Comparison of ENCODE assay signal across 8 mouse cellular contexts in genomic region chr3:104597135-104597764, GRCm38 (mm10). TPM values are rescaled to one million over a fixed set of nuclear protein-coding genes. Genes with fewer than 3 reads are reported as not detected.
DNase-seq lines count a peak whose midpoint lies in the region; ATAC-seq and TF ChIP-seq lines count a peak whose summit lies in the region.

No protein-coding gene starts in this region.

- H3K4me2 ChIP-seq in hindbrain, embryonic 14.5 days (replicated peaks), result 0 out of 2 replicates have a peak overlapping the region, but pooled peaks have one; percentile 3
- H3K4me2 ChIP-seq in hindbrain, embryonic 12.5 days (replicated peaks), result no peak overlapping the region
- peak overlapping the region; percentile 38; the same call in 1 of the 2 replicates for H3K4me2 ChIP-seq in liver, postnatal 0 days (ENCODE audit: low read depth, low read length)

- H3K79me2 ChIP-seq in heart, adult 2 months (replicated peaks; ENCODE audit: control insufficient read depth, insufficient read depth, low read length), result no peaks in the 10 kb centered on the region

- peak; percentile 59; the same call in 1 of the 2 replicates for ATAC-seq in hindbrain, embryonic 14.5 days (ENCODE audit: low FRiP score)
- no peak for ATAC-seq in hindbrain, embryonic 12.5 days (ENCODE audit: low FRiP score)
- no peak for ATAC-seq in liver, postnatal 0 days
- no peak for ATAC-seq in megakaryocyte-erythroid progenitor cell, adult 5-6 weeks (replicated peaks; ENCODE audit: low FRiP score, low TSS enrichment, poor library complexity, severe bottlenecking)

- TF ChIP-seq POLR2A in heart, adult 2 months (IDR thresholded peaks at IDR 0.05; ENCODE audit: insufficient read depth, low read depth, low read length), result 0 out of 2 replicates have a peak, but pooled peaks have one; percentile 22

- TF ChIP-seq CTCF in heart, adult 2 months (IDR thresholded peaks at IDR 0.05), result no peak
- no peak for TF ChIP-seq CTCF in liver, postnatal 0 days (IDR thresholded peaks at IDR 0.05; ENCODE audit: low read depth)

- DNase-seq in hindbrain, embryonic 14.5 days (ENCODE audit: low spot score), result peak; percentile 72
- peak; percentile 91 to 93 for DNase-seq in cerebellum, postnatal 25 days
- peak; percentile 68 to 86 for DNase-seq in heart, adult 2 months
- peak; percentile 80 for DNase-seq in kidney, postnatal 10 days
- DNase-seq in liver, postnatal 0 days, result peak; percentile 29
- DNase-seq in right cerebral cortex, postnatal 14 days, result peak; percentile 86

- 50% methylated on average over 10 of the region's 10 CpGs for WGBS in hindbrain, embryonic 14.5 days
- WGBS in hindbrain, embryonic 12.5 days, result 69% methylated on average over 10 of the region's 10 CpGs
- 32% methylated on average over 10 of the region's 10 CpGs for WGBS in heart, adult 2 months
- WGBS in liver, postnatal 0 days (ENCODE audit: insufficient replicate concordance), result 68% methylated on average over 10 of the region's 10 CpGs

- intact Hi-C loops in heart, adult 2 months (cut with DNase I), result no loop called here

- H3K9me3 ChIP-seq in hindbrain, embryonic 14.5 days (ENCODE audit: control insufficient read depth, low read length), result no peaks in the 10 kb centered on the region
- no peaks in the 10 kb centered on the region for H3K9me3 ChIP-seq in hindbrain, embryonic 12.5 days (replicated peaks)
- 0 out of 2 replicates have a peak, but pooled peaks cover 3% of the 10 kb centered on the region for H3K9me3 ChIP-seq in liver, postnatal 0 days (ENCODE audit: low read length)

- H3K36me3 ChIP-seq in hindbrain, embryonic 14.5 days (replicated peaks; ENCODE audit: control insufficient read depth, insufficient read depth), result no peaks in the 10 kb centered on the region
- no peaks in the 10 kb centered on the region for H3K36me3 ChIP-seq in hindbrain, embryonic 12.5 days
- H3K36me3 ChIP-seq in heart, adult 2 months (ENCODE audit: control insufficient read depth, insufficient read depth, low read length), result no peaks in the 10 kb centered on the region; the same call in 1 of the 2 replicates
- no peaks in the 10 kb centered on the region for H3K36me3 ChIP-seq in liver, postnatal 0 days (replicated peaks; ENCODE audit: insufficient read depth, low read length)

- TF ChIP-seq EP300 in heart, adult 2 months (IDR thresholded peaks at IDR 0.05; ENCODE audit: insufficient read depth, low read depth, low read length), result no peak
- TF ChIP-seq EP300 in liver, postnatal 0 days (IDR thresholded peaks at IDR 0.05; ENCODE audit: low read depth), result no peak

- no peak overlapping the region for H3K9ac ChIP-seq in hindbrain, embryonic 14.5 days
- H3K9ac ChIP-seq in hindbrain, embryonic 12.5 days, result no peak overlapping the region
- peak overlapping the region; percentile 4; the same call in 1 of the 2 replicates for H3K9ac ChIP-seq in heart, adult 2 months (ENCODE audit: low read depth, low read length)
- no peak overlapping the region; the same call in 1 of the 2 replicates for H3K9ac ChIP-seq in liver, postnatal 0 days (replicated peaks)

- H3K4me1 ChIP-seq in hindbrain, embryonic 14.5 days (replicated peaks; ENCODE audit: control insufficient read depth, insufficient read depth, low read length), result 0 out of 2 replicates have a peak, but pooled peaks cover 3% of the 10 kb centered on the region
- H3K4me1 ChIP-seq in hindbrain, embryonic 12.5 days, result no peaks in the 10 kb centered on the region
- peaks cover 7% of the 10 kb centered on the region for H3K4me1 ChIP-seq in heart, adult 2 months (ENCODE audit: control insufficient read depth, insufficient read depth, low read length)
- H3K4me1 ChIP-seq in liver, postnatal 0 days (ENCODE audit: insufficient read depth), result peaks cover 12% of the 10 kb centered on the region

- H3K27me3 ChIP-seq in hindbrain, embryonic 14.5 days (ENCODE audit: control insufficient read depth, insufficient read depth, low read length), result no peaks in the 10 kb centered on the region
- no peaks in the 10 kb centered on the region for H3K27me3 ChIP-seq in hindbrain, embryonic 12.5 days
- no peaks in the 10 kb centered on the region for H3K27me3 ChIP-seq in heart, adult 2 months (ENCODE audit: control insufficient read depth, insufficient read depth, low read length)
- no peaks in the 10 kb centered on the region for H3K27me3 ChIP-seq in liver, postnatal 0 days (ENCODE audit: insufficient read depth, low read length)

- peak overlapping the region; percentile 45; the same call in 1 of the 2 replicates for H3K27ac ChIP-seq in hindbrain, embryonic 14.5 days
- H3K27ac ChIP-seq in hindbrain, embryonic 12.5 days, result no peak overlapping the region
- peak overlapping the region; percentile 74 for H3K27ac ChIP-seq in heart, adult 2 months
- no peak overlapping the region for H3K27ac ChIP-seq in liver, postnatal 0 days (ENCODE audit: low read depth)

- H3K4me3 ChIP-seq in hindbrain, embryonic 14.5 days (replicated peaks; ENCODE audit: low read length), result no peak overlapping the region
- H3K4me3 ChIP-seq in hindbrain, embryonic 12.5 days, result no peak overlapping the region
- H3K4me3 ChIP-seq in heart, adult 2 months, result peak overlapping the region; percentile 24; the same call in 1 of the 2 replicates
- no peak overlapping the region for H3K4me3 ChIP-seq in liver, postnatal 0 days (ENCODE audit: low read depth, low read length)

RNA-seq across cellular contexts. Expression of gene Slc16a1, which starts 41.2 kb away (rescaled TPM):
- polyA plus RNA-seq in hindbrain, embryonic 14.5 days (2014; fragmentation: Nextera tagmentation; extraction: Ambion mirVana), result 10.0 and 12.3 TPM in 2 replicates
- 21.4 and 22.0 TPM in 2 replicates for polyA plus RNA-seq in hindbrain, embryonic 12.5 days (2016; fragmentation: Nextera tagmentation; extraction: Ambion mirVana)
- 100 to 1,000 TPM; 157 to 177 TPM for total RNA-seq in heart, adult 2 months (2021)
- 91.9 and 179 TPM in 2 replicates for polyA plus RNA-seq in heart, adult 2 months (2012; rRNA removed)
- polyA plus RNA-seq in liver, postnatal 0 days (2015; fragmentation: Nextera tagmentation; extraction: Ambion mirVana), result 62.7 and 69.6 TPM in 2 replicates
- total RNA-seq in megakaryocyte-erythroid progenitor cell, adult 5-6 weeks (2014; fragmentation: Nextera tagmentation), result 76.1 and 80.4 TPM in 2 replicates
- 137 and 154 TPM in 2 replicates for total RNA-seq in megakaryocyte-erythroid progenitor cell, adult 5-6 weeks (2017)

Comparison
In these comparisons a context has a peak if more than half of its experiments do, and no peak if none do; other contexts are left out.
1. H3K27ac ChIP-seq: peak in hindbrain, embryonic 14.5 days (single experiment) and heart, adult 2 months (single experiment); none in hindbrain, embryonic 12.5 days (single experiment) and liver, postnatal 0 days (single experiment).
2. DNase-seq: peak in every context shown above with its lines; median percentile 92 in cerebellum, postnatal 25 days; 86 in right cerebral cortex, postnatal 14 days; 80 in kidney, postnatal 10 days; 77 in heart, adult 2 months; 72 in hindbrain, embryonic 14.5 days; 29 in liver, postnatal 0 days.